Mouse (Mus musculus) thymus, postnatal 0 days (tissue): ENCODE results near the gene Rassf8. TPM values are rescaled to one million over a fixed set of nuclear protein-coding genes. Genes with fewer than 3 reads are reported as not detected.

Experiments used
- DNase-seq: peaks from one replicate; pipeline ENCODE4 v3.0.0-alpha.2; 2015; ENCODE audit warnings: low spot score
- polyA plus RNA-seq: library from polyadenylated mRNA; unstranded; fragments of >200 nt; fragmentation: Nextera tagmentation; extraction: Ambion mirVana; gene quantifications from 2 replicates; pipeline ENCODE4 v1.2.1, GENCODE M21; 2015

Gene Rassf8
- polyA plus RNA-seq, 1 experiment from 2014 or later, result 2.0 TPM

GRCm38 (mm10) chr6:145823103-145823502, 76.6 kb downstream of the Rassf8 start:
- no peak for DNase-seq

GRCm38 (mm10) chr6:145823588-145824234, 77.2 kb downstream of the Rassf8 start:
- peak; percentile 15 for DNase-seq

- DNase-seq, result no peak
These were observed 79.8 kb downstream of the Rassf8 start for GRCm38 (mm10) chr6:145826305-145826704.

- DNase-seq, result no peak
These were observed 82.7 kb downstream of the Rassf8 start for GRCm38 (mm10) chr6:145829062-145829835.

- peak; percentile 80 for DNase-seq
These were observed 83.6 kb downstream of the Rassf8 start for GRCm38 (mm10) chr6:145830117-145830516.

- no peak for DNase-seq
These were observed 84.1 kb downstream of the Rassf8 start for GRCm38 (mm10) chr6:145830617-145831016.

- no peak for DNase-seq
These were observed 86.4 kb downstream of the Rassf8 start for GRCm38 (mm10) chr6:145832927-145833326.

GRCm38 (mm10) chr6:145835359-145835758, 88.8 kb downstream of the Rassf8 start:
- DNase-seq, result peak; percentile 54

GRCm38 (mm10) chr6:145845611-145846010, 99.1 kb downstream of the Rassf8 start:
- DNase-seq, result no peak

- DNase-seq, result no peak
These were observed 99.5 kb downstream of the Rassf8 start for GRCm38 (mm10) chr6:145846076-145846475.

- DNase-seq, result no peak
These were observed 100.4 kb downstream of the Rassf8 start for GRCm38 (mm10) chr6:145846948-145847347.

GRCm38 (mm10) chr6:145847661-145848060, 101.1 kb downstream of the Rassf8 start:
- no peak for DNase-seq

GRCm38 (mm10) chr6:145850789-145851188, 104.2 kb downstream of the Rassf8 start:
- no peak for DNase-seq

GRCm38 (mm10) chr6:145851956-145852355, 105.4 kb downstream of the Rassf8 start:
- DNase-seq, result no peak

- no peak for DNase-seq
These were observed 106.2 kb downstream of the Rassf8 start for GRCm38 (mm10) chr6:145852708-145853107.

GRCm38 (mm10) chr6:145853356-145854079, 107.0 kb downstream of the Rassf8 start:
- DNase-seq, result peak; percentile 35

GRCm38 (mm10) chr6:145854756-145855155, 108.2 kb downstream of the Rassf8 start:
- no peak for DNase-seq

- DNase-seq, result peak; percentile 95
These were observed 109.4 kb downstream of the Rassf8 start for GRCm38 (mm10) chr6:145855720-145856551.

- DNase-seq, result no peak
These were observed 110.9 kb downstream of the Rassf8 start for GRCm38 (mm10) chr6:145857428-145857827.

- DNase-seq, result no peak
These were observed 111.9 kb downstream of the Rassf8 start for GRCm38 (mm10) chr6:145858414-145858813.

- peak; percentile 38 for DNase-seq
These were observed 113.8 kb downstream of the Rassf8 start for GRCm38 (mm10) chr6:145860350-145860749.
